ENCODE assay signal across 23 mouse cellular contexts in genomic region chr6:107605151-107605550, GRCm38 (mm10).
A peak's percentile ranks its signal among the peaks of the same experiment; 100 is the strongest.
DNase-seq lines count a peak whose midpoint lies in the region; ATAC-seq and TF ChIP-seq lines count a peak whose summit lies in the region.
"Had no signal": no experiment of that assay in that cellular context is flagged by ENCODE, and none has a peak within 500 bp of the region (broad histone marks: within the 10 kb centered on the region; RNA-seq: fewer than 3 reads in every experiment).

No protein-coding gene starts in this region.

- no peaks in the 10 kb centered on the region for H3K36me3 ChIP-seq in forebrain, embryonic 16.5 days (ENCODE audit: control insufficient read depth, insufficient read depth)
- H3K36me3 ChIP-seq in forebrain, embryonic 11.5 days (ENCODE audit: control insufficient read depth, insufficient read depth, low read length): no peaks in the 10 kb centered on the region
- no peaks in the 10 kb centered on the region for H3K36me3 ChIP-seq in intestine, embryonic 16.5 days (ENCODE audit: control insufficient read depth, insufficient read depth, low read length)
- H3K36me3 ChIP-seq: embryonic facial prominence, embryonic 13.5 days; embryonic facial prominence, embryonic 15.5 days; forebrain, embryonic 10.5 days had no signal

- TF ChIP-seq CTCF in brain, embryonic 14.5 days (IDR thresholded peaks at IDR 0.05; ENCODE audit: borderline replicate concordance, extremely low read depth, insufficient read depth, insufficient read length): no peak

- no peaks in the 10 kb centered on the region for H3K27me3 ChIP-seq in forebrain, embryonic 16.5 days (replicated peaks; ENCODE audit: control insufficient read depth, insufficient read depth, low read length)
- no peaks in the 10 kb centered on the region for H3K27me3 ChIP-seq in forebrain, embryonic 11.5 days (ENCODE audit: control insufficient read depth, insufficient read depth, low read length)
- H3K27me3 ChIP-seq in intestine, embryonic 16.5 days (replicated peaks; ENCODE audit: control insufficient read depth, insufficient read depth, low read length): no peaks in the 10 kb centered on the region
- H3K27me3 ChIP-seq: embryonic facial prominence, embryonic 13.5 days; embryonic facial prominence, embryonic 15.5 days; forebrain, embryonic 13.5 days; Patski had no signal

- no peak overlapping the region for H3K4me2 ChIP-seq in forebrain, embryonic 16.5 days (ENCODE audit: low read length)
- no peak overlapping the region for H3K4me2 ChIP-seq in forebrain, embryonic 11.5 days (ENCODE audit: low read depth, low read length, severe bottlenecking)
- no peak overlapping the region for H3K4me2 ChIP-seq in intestine, embryonic 16.5 days (ENCODE audit: low read depth, low read length)
- H3K4me2 ChIP-seq: embryonic facial prominence, embryonic 13.5 days; embryonic facial prominence, embryonic 15.5 days; forebrain, embryonic 13.5 days had no signal

- ATAC-seq in forebrain, embryonic 16.5 days: peak; percentile 45; the same call in 1 of the 2 replicates
- ATAC-seq in forebrain, embryonic 11.5 days (replicated peaks; ENCODE audit: low FRiP score): no peak
- no peak for ATAC-seq in intestine, embryonic 16.5 days
- ATAC-seq: activated CD4-positive, CD25-positive, alpha-beta regulatory T cell, adult 4 months; forebrain, embryonic 13.5 days; Patski had no signal

- no peak overlapping the region for H3K9ac ChIP-seq in forebrain, embryonic 16.5 days (replicated peaks; ENCODE audit: low read depth, low read length)
- H3K9ac ChIP-seq in forebrain, embryonic 11.5 days (ENCODE audit: low read length): no peak overlapping the region
- no peak overlapping the region for H3K9ac ChIP-seq in intestine, embryonic 16.5 days (ENCODE audit: low read depth, low read length)
- H3K9ac ChIP-seq: embryonic facial prominence, embryonic 13.5 days; embryonic facial prominence, embryonic 15.5 days; forebrain, embryonic 13.5 days had no signal

- no peaks in the 10 kb centered on the region for H3K9me3 ChIP-seq in forebrain, embryonic 16.5 days (ENCODE audit: control insufficient read depth, low read length)
- H3K9me3 ChIP-seq in forebrain, embryonic 11.5 days (ENCODE audit: control insufficient read depth, low read length): no peaks in the 10 kb centered on the region
- H3K9me3 ChIP-seq in intestine, embryonic 16.5 days (ENCODE audit: control insufficient read depth, low read length): no peaks in the 10 kb centered on the region
- H3K9me3 ChIP-seq: embryonic facial prominence, embryonic 13.5 days; embryonic facial prominence, embryonic 15.5 days; forebrain, embryonic 10.5 days; forebrain, embryonic 13.5 days had no signal

- H3K4me1 ChIP-seq in forebrain, embryonic 16.5 days (replicated peaks; ENCODE audit: control insufficient read depth, insufficient read depth, low read length): no peaks in the 10 kb centered on the region
- no peaks in the 10 kb centered on the region for H3K4me1 ChIP-seq in forebrain, embryonic 11.5 days (replicated peaks; ENCODE audit: control insufficient read depth, insufficient read depth, low read length)
- no peaks in the 10 kb centered on the region for H3K4me1 ChIP-seq in intestine, embryonic 16.5 days (ENCODE audit: control insufficient read depth, insufficient read depth, low read length)
- H3K4me1 ChIP-seq: embryonic facial prominence, embryonic 13.5 days; embryonic facial prominence, embryonic 15.5 days; forebrain, embryonic 10.5 days; forebrain, embryonic 13.5 days had no signal

- no peak for TF ChIP-seq POLR2A in brain, embryonic 14.5 days (IDR thresholded peaks at IDR 0.05; ENCODE audit: borderline replicate concordance, extremely low read depth, insufficient read depth, insufficient read length, poor library complexity, severe bottlenecking)

- no peak overlapping the region for H3K27ac ChIP-seq in forebrain, embryonic 16.5 days (ENCODE audit: low read length)
- no peak overlapping the region for H3K27ac ChIP-seq in forebrain, embryonic 11.5 days (ENCODE audit: low read depth, low read length)
- no peak overlapping the region for H3K27ac ChIP-seq in intestine, embryonic 16.5 days (ENCODE audit: low read length)
- H3K27ac ChIP-seq: embryonic facial prominence, embryonic 13.5 days; embryonic facial prominence, embryonic 15.5 days; forebrain, embryonic 10.5 days; forebrain, embryonic 13.5 days had no signal

- no peak for DNase-seq in forebrain, embryonic 11.5 days (ENCODE audit: low spot score)
- peak; percentile 53 for DNase-seq in retina, postnatal 1 day
- DNase-seq in retina, embryonic 14.5 days (ENCODE audit: low spot score): no peak
- DNase-seq in brain, embryonic 14.5 days (ENCODE audit: low read depth): peak; percentile 57
- DNase-seq: adrenal gland, adult 8-10 months; adrenal gland, postnatal 14 days; adrenal gland, postnatal 36 days; cerebellum, adult 11 months; cerebellum, adult 18-20 months; cerebellum, adult 8-10 months; cerebellum, adult 9-11 months; cerebellum, postnatal 14 days; cerebellum, postnatal 36 days; embryo, embryonic 11 days had no signal

- no peak overlapping the region for H3K4me3 ChIP-seq in forebrain, embryonic 16.5 days (replicated peaks; ENCODE audit: low read length)
- H3K4me3 ChIP-seq in forebrain, embryonic 11.5 days (ENCODE audit: low read depth, low read length): no peak overlapping the region
- no peak overlapping the region for H3K4me3 ChIP-seq in intestine, embryonic 16.5 days (ENCODE audit: low read length)
- H3K4me3 ChIP-seq: embryonic facial prominence, embryonic 13.5 days; embryonic facial prominence, embryonic 15.5 days; erythroblast, embryonic 14.5 days; forebrain, embryonic 10.5 days; forebrain, embryonic 13.5 days had no signal

Comparison
In these comparisons a context has a peak if more than half of its experiments do, and no peak if none do; other contexts are left out.
1. DNase-seq: peak in retina, postnatal 1 day (single experiment) and brain, embryonic 14.5 days (single experiment); none in forebrain, embryonic 11.5 days (single experiment) and retina, embryonic 14.5 days (single experiment).